Mouse (Mus musculus) hindbrain, embryonic 16.5 days (tissue): ENCODE measurements around the gene Dynlt1f. TPM values are rescaled to one million over a fixed set of nuclear protein-coding genes. Genes with fewer than 3 reads are reported as not detected.
A peak's percentile ranks its signal among the peaks of the same experiment; 100 is the strongest.
"Not testable (repeated sequence)": the region's sequence is repeated elsewhere in the genome, so short reads cannot be mapped to it uniquely, and the experiment has no call there.

Experiments used
- ATAC-seq: fragments of 200-750 bp; cut with Nextera tagmentation; 2 replicates; pipeline ENCODE4 v1.8.0; 2017; ENCODE audit warnings: moderate TSS enrichment, moderate library complexity
- H3K27ac ChIP-seq: fragments of 300-500 bp; sonication (generic); 2 replicates; pipeline ENCODE4 v1.5.1; 2014; ENCODE audit warnings: low read depth, mild to moderate bottlenecking, control low read depth, low read length, moderate library complexity
- H3K27me3 ChIP-seq: fragments of 300-500 bp; sonication (generic); replicated peaks from 2 replicates; pipeline ENCODE4 v1.6.1; 2014; ENCODE audit warnings: low read length; ENCODE audit not compliant: control insufficient read depth, insufficient read depth
- H3K36me3 ChIP-seq: fragments of 300-500 bp; sonication (generic); 2 replicates; pipeline ENCODE4 v1.6.1; 2014; ENCODE audit warnings: mild to moderate bottlenecking, low read length, moderate library complexity, mixed read lengths; ENCODE audit not compliant: control insufficient read depth, insufficient read depth
- H3K4me1 ChIP-seq: fragments of 300-500 bp; sonication (generic); 2 replicates; pipeline ENCODE4 v1.6.1; 2014; ENCODE audit warnings: low read depth, low read length; ENCODE audit not compliant: control insufficient read depth, insufficient read depth
- H3K4me2 ChIP-seq: fragments of 300-500 bp; sonication (generic); 2 replicates; pipeline ENCODE4 v1.6.1; 2014; ENCODE audit warnings: mild to moderate bottlenecking, low read length, control low read depth, moderate library complexity
- H3K4me3 ChIP-seq: fragments of 300-500 bp; sonication (generic); 2 replicates; pipeline ENCODE4 v1.5.1; 2014; ENCODE audit warnings: mild to moderate bottlenecking, low read length, control low read depth, moderate library complexity
- H3K9ac ChIP-seq: fragments of 300-500 bp; sonication (generic); 2 replicates; pipeline ENCODE4 v1.6.1; 2014; ENCODE audit warnings: low read depth, mild to moderate bottlenecking, control low read depth, low read length, moderate library complexity
- H3K9me3 ChIP-seq: fragments of 300-500 bp; sonication (generic); 2 replicates; pipeline ENCODE4 v1.6.1; 2014; ENCODE audit warnings: mild to moderate bottlenecking, low read length, moderate library complexity; ENCODE audit not compliant: control insufficient read depth
- WGBS: fragments of 180-500 bp; shearing (Covaris S2); extraction: QIAGEN DNeasy Blood & Tissue Kit; methylation state at CpG from one replicate; pipeline ENCODE4 v1.1.7; 2014; 5-methylcytosine and 5-hydroxymethylcytosine counted together
- polyA plus RNA-seq: library from polyadenylated mRNA; unstranded; fragments of >200 nt; fragmentation: Nextera tagmentation; extraction: Ambion mirVana; gene quantifications from 2 replicates; pipeline ENCODE4 v1.2.1, GENCODE M21; 2015

The Dynlt1f gene
- 217 and 229 TPM in 2 replicates for polyA plus RNA-seq

DNA sequence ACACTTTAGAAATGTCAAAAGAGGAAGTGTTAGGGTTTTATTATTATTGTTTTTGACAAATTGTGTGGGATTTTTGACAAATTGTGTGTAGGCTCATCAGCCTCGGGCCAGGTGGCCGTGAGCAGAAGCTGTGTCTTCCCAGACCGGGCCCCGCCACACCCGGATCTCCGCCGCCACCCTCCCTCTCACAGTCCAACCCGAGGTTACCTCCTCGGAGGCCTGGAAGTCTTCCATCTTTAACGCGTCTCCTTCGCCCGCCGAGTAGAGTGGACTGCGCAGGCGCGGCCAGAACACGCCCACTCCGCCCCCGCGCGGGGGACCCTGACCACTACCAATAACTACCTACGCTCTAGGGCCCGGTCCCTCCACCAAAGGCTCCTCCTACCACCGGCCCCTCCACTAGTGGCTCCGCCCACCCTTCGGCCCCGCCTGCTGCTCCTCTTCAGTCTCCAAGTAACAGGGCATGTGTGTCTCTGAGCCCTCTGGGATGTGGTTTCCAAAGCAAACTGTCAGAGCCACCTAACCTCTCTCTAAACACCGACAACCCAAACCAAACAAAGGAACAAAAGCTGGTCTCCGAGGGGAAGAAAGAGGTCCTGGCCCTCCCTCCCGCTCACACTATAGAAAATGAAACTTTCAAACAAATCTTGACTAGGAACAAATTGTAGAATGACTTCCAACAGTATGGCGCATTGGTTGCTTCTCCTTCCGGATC lies at the start of gene Dynlt1f:
Gene Dynlt1f (minus strand): TSS at position 334 of the 715 bp plus-strand sequence.
- not testable (repeated sequence) for H3K27me3 ChIP-seq, H3K4me1 ChIP-seq, H3K9me3 ChIP-seq, H3K36me3 ChIP-seq
- peak within 1 kb of the TSS; percentile 70 for H3K9ac ChIP-seq
- H3K27ac ChIP-seq: peak within 1 kb of the TSS; percentile 84
- H3K4me2 ChIP-seq: peak within 1 kb of the TSS; percentile 47
- peak within 1 kb of the TSS; percentile 46 for H3K4me3 ChIP-seq
- peak; percentile 94 for ATAC-seq
- 4% methylated on average over 14 of the region's 33 CpGs for WGBS

DNA sequence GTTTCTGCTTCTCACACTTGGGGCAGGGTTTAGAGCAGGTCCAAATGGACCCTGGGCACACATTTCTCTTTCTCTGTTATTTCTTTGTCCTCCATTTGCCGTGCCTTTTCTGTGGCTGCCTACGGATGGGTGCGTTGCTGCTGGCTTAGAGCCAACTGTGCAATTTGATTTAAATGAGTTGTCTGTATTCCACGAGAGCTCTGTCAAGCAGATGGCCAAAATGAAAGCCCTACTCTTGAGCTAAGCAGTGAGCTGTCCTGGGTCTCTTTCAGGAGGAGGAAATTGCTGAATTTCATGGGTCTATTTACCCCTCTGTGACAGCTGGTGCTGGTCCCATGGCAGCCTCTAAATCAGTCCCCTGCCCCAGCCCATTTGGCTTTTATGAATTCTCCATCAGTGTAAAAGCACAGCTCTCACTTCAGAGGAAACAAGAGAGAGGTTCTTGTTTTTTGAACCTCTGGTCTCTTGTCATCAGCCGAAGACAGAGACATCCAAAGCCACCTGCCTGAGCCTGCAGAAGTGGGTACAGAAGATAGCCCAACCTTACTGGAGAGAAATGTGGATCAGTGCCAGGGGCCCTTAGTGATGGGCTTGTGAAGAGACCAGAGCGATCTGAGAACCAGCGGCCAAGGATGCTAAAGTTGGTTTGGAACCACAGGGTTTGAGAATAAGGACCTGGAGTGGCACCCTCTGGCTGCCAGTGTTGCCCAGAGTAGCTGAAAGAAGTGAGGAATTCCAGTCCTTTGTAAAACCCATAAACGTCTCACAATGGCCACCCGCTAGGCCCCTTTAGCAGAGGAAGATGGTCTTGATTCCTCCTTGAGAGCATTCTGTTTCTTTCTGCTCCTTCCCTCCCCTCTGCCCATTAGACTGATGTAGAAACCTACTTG lies 47.9 kb upstream of the Dynlt1f start:
- not testable (repeated sequence) for H3K4me1 ChIP-seq, H3K36me3 ChIP-seq, H3K27ac ChIP-seq, H3K9ac ChIP-seq, H3K9me3 ChIP-seq, H3K4me3 ChIP-seq, H3K4me2 ChIP-seq, H3K27me3 ChIP-seq
- ATAC-seq: peak; percentile 81
- 35% methylated on average over 7 of the region's 9 CpGs for WGBS

DNA sequence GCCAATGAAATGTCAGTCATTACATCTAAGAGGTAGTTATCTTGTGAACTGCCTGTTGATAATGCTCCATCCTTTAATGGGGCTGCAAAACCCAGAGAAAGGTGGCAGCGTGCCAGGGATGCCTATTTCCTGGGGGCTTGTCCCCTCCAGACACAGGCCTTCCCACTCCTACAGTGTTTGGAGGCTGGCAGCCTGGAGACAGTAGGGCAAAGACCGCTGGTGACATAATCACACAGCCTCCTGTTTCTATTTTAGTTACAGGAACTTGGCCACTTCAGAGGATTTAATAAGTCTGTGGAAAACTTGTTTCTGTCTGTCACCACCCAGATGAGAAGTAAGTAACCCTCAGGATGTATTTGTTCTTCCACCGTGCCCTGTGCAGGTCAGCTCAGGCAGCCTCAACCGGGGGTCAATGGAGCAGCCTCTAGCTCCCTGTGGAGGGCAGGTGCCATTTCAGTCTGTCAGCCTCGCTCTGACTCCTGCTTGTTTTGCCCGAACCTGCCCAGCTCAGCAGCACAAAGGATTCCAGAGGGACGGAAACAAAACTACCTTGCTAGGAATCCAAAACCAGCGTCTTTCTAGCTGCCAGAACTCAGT lies 47.0 kb upstream of the Dynlt1f start:
- not testable (repeated sequence) for H3K4me1 ChIP-seq, H3K4me2 ChIP-seq, H3K9me3 ChIP-seq, H3K27me3 ChIP-seq, H3K27ac ChIP-seq, H3K36me3 ChIP-seq, H3K9ac ChIP-seq, H3K4me3 ChIP-seq
- ATAC-seq: peak; percentile 31; the same call in 1 of the 2 replicates
- WGBS: 45% methylated on average over 2 of the region's 8 CpGs

DNA sequence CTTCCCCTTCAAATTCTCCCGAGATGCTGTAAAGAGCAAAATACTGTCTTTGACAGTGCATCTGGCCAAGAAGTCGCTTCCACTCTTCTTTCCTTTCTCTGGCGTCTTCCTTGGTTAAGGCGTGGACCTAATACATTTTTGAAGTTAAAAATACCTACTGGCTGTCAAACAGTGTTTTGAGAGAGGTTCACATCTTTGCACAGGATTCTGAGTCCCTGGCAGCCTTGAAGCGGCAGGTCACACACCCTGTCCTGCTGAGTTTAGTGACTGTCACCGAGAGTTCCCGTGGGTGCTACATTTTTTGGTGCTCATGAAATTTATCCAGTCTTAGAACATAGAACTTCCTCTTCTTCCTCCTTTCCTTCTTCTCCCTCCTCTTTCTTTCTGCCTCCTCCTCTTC lies 44.4 kb upstream of the Dynlt1f start:
- H3K4me2 ChIP-seq, H3K27me3 ChIP-seq, H3K4me3 ChIP-seq, H3K9ac ChIP-seq, H3K36me3 ChIP-seq, H3K27ac ChIP-seq, ATAC-seq, H3K4me1 ChIP-seq, H3K9me3 ChIP-seq: not testable (repeated sequence)
- 78% methylated on average over 4 of the region's 7 CpGs for WGBS

DNA sequence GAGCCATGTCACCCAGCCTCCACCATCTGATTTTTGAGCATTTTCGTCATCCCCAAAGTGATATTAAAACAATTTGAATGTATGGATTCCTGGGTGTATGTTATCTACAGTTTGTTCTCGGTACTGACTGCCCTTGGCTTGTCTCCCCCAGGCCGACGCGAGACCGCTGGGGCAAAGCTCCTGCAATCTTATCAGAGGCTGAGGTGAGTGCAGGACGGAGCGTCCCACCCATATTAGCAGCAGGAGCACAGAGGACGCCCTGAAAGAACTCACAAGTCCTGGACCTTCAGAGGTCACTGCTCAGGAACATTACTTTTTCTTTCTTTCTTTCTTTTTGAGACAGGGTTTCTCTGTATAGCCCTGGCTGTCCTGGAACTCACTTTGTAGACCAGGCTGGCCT lies 43.8 kb upstream of the Dynlt1f start:
- ATAC-seq, H3K4me2 ChIP-seq, H3K4me3 ChIP-seq, H3K36me3 ChIP-seq, H3K9ac ChIP-seq, H3K27me3 ChIP-seq, H3K27ac ChIP-seq, H3K9me3 ChIP-seq, H3K4me1 ChIP-seq: not testable (repeated sequence)
- WGBS: 95% methylated on average over 8 of the region's 9 CpGs

DNA sequence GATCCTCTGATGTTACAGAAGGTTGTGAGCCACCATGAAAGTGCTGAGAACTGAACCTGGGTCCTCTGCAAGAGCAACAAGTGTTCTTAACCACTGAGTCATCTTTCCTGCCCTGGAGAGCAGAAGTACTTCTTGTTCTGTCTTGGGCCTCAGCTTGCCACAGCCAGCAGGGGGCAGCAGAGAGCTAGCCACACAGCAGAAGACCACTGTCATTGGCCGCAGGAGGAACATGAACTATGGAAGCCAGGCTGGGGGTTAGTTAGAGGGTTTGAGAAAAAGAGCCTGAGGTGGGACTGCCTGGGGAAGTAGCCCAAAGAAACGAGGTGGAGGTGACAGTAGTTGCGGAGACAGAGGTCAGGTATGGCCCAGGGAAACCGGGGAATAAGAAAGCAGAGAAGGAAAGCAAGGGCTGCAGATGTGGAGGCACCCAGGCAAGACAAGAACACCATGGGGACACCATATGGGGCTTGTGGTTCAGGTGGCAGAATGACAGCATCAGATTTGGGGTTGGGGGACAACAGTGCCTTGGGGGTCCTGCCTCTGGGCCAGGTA lies 41.6 kb upstream of the Dynlt1f start:
- not testable (repeated sequence) for H3K27ac ChIP-seq, H3K4me2 ChIP-seq, H3K4me3 ChIP-seq, H3K4me1 ChIP-seq, H3K27me3 ChIP-seq, H3K9ac ChIP-seq, H3K9me3 ChIP-seq, H3K36me3 ChIP-seq
- ATAC-seq: peak; percentile 57; the same call in 1 of the 2 replicates
- 32% methylated on average over 3 of the region's 4 CpGs for WGBS

DNA sequence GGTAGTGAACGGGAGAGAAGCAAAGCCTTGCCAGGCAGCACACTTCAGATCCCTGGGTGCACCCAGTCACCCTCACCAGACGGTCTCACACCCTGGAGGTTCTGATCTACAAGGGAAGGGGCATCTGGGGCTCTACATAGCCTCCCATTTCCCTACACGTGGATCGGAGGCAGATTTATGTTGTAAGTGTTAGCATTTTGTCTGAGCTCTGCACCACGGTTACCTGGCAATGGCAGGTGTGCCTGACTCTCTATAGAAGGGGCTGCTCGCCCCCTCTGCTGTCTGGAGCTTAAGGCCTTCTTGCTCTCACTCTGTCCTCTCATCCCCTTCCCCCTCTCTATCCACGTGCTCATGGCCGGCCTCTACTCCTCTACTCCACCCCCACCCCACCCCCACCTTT lies 40.8 kb upstream of the Dynlt1f start:
- H3K27me3 ChIP-seq, H3K4me3 ChIP-seq, H3K9me3 ChIP-seq, H3K27ac ChIP-seq, H3K4me1 ChIP-seq, H3K9ac ChIP-seq, H3K4me2 ChIP-seq, H3K36me3 ChIP-seq: not testable (repeated sequence)
- 0 out of 2 replicates have a peak, but pooled peaks have one; percentile 34 for ATAC-seq
- 55% methylated on average over 7 of the region's 8 CpGs for WGBS

DNA sequence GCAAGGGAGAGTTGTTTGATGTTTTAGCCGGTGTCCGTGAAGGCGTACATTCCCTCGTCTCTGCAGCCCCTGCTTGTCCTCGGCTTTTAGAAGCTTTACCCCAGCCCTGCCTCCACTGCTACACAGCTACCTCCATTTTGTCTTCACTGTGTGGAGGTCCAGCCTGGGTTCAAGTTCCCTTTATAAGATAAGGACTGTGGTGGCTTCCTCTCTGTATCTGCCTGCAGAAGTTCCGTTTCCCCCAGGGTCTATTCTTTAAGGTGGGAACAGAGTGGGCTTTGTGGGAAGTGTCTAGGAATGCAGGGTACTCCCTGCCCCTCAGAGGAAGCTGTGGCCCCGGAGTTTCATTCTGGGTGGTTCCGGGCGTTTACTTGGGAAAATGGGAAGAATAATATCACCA lies 40.0 kb upstream of the Dynlt1f start:
- not testable (repeated sequence) for H3K4me2 ChIP-seq, H3K9me3 ChIP-seq, H3K4me1 ChIP-seq, H3K27ac ChIP-seq, H3K27me3 ChIP-seq, H3K36me3 ChIP-seq, H3K9ac ChIP-seq, H3K4me3 ChIP-seq, ATAC-seq
- 85% methylated on average over 9 of the region's 9 CpGs for WGBS

DNA sequence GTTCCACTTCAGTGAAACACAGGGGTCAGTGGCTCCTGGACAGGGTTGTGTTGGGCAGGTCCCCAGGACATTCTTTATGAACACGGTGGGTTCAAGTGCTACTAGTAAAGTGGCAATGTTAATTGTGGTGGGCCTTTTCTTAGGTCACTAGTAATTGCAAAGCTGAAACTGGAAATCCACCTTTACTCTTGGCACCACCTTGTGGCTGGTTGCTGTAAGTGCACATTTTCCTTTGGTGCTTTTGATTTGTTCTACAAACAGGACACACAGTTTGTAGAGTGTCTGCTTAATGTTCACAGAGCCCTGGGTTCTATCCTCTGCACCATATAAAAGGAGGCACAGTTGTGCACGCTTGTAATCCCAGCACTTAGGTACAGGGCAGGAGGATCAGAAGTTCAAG lies 35.9 kb upstream of the Dynlt1f start:
- H3K27me3 ChIP-seq, H3K36me3 ChIP-seq, H3K4me1 ChIP-seq, H3K4me2 ChIP-seq, H3K9me3 ChIP-seq, H3K9ac ChIP-seq, H3K27ac ChIP-seq, ATAC-seq, H3K4me3 ChIP-seq: not testable (repeated sequence)
- 12% methylated on average over 2 of the region's 2 CpGs for WGBS
